Mouse (Mus musculus) erythroid progenitor cell, adult 5-6 weeks (primary cell): Measurements from ENCODE around the gene Rab5c. TPM values are rescaled to one million over a fixed set of nuclear protein-coding genes. Genes with fewer than 3 reads are reported as not detected.
A peak's percentile ranks its signal among the peaks of the same experiment; 100 is the strongest.

Source experiments
- ATAC-seq: replicated peaks from 2 replicates; pipeline ENCODE4 v1.8.0; 2016; ENCODE audit warnings: moderate number of reproducible peaks, mild to moderate bottlenecking, moderate TSS enrichment, inconsistent platforms; ENCODE audit not compliant: poor library complexity, low FRiP score, severe bottlenecking
- total RNA-seq, 2 experiments: library from RNA; stranded (forward) in 1 of 2; stranded (reverse) in 1 of 2; fragments of 150-400 nt in 1 of 2; fragments of 186-747, 209-891 nt in 1 of 2; gene quantifications; 2 replicates each; pipeline versions ENCODE4 v1.2.3 to v1.2.4; 2015 to 2017; ENCODE audit warnings: low replicate concordance in 2 of 2

The Rab5c gene
- total RNA-seq, 2 experiments from 2014 or later = 80.2 to 136 TPM

- ATAC-seq = no peak
Measured at GRCm38 (mm10) chr11:100754693-100755057, 16.7 kb upstream of the Rab5c start.

GRCm38 (mm10) chr11:100754021-100754692 lies 16.1 kb upstream of the Rab5c start:
- ATAC-seq = no peak

- no peak for ATAC-seq
Measured at GRCm38 (mm10) chr11:100752294-100752693, 14.3 kb upstream of the Rab5c start.

- no peak for ATAC-seq
Measured at GRCm38 (mm10) chr11:100750127-100750526, 12.1 kb upstream of the Rab5c start.

- no peak for ATAC-seq
Measured at GRCm38 (mm10) chr11:100749469-100749868, 11.5 kb upstream of the Rab5c start.

GRCm38 (mm10) chr11:100748620-100749019 lies 10.6 kb upstream of the Rab5c start:
- ATAC-seq = no peak

- ATAC-seq = no peak
Measured at GRCm38 (mm10) chr11:100747114-100747513, 9.1 kb upstream of the Rab5c start.

GRCm38 (mm10) chr11:100746546-100746945 lies 8.5 kb upstream of the Rab5c start:
- no peak for ATAC-seq

GRCm38 (mm10) chr11:100745085-100745484 lies 7.1 kb upstream of the Rab5c start:
- ATAC-seq = peak; percentile 41

GRCm38 (mm10) chr11:100741348-100741747 lies 3.3 kb upstream of the Rab5c start:
- ATAC-seq = no peak

GRCm38 (mm10) chr11:100738749-100739148 lies 734 bp upstream of the Rab5c start:
- ATAC-seq = no peak

- peak; percentile 64 for ATAC-seq
Measured at GRCm38 (mm10) chr11:100737105-100737733, 796 bp downstream of the Rab5c start.

GRCm38 (mm10) chr11:100736746-100737080 lies 1.3 kb downstream of the Rab5c start:
- no peak for ATAC-seq

GRCm38 (mm10) chr11:100735954-100736745 lies 1.9 kb downstream of the Rab5c start:
- peak; percentile 18; the same call in 1 of the 2 replicates for ATAC-seq

- ATAC-seq = no peak
Measured at GRCm38 (mm10) chr11:100735134-100735865, 2.7 kb downstream of the Rab5c start.

GRCm38 (mm10) chr11:100730477-100731205 lies 7.4 kb downstream of the Rab5c start:
- ATAC-seq = no peak

GRCm38 (mm10) chr11:100729976-100730375 lies 8.0 kb downstream of the Rab5c start:
- ATAC-seq = no peak

GRCm38 (mm10) chr11:100728601-100729000 lies 9.4 kb downstream of the Rab5c start:
- no peak for ATAC-seq

GRCm38 (mm10) chr11:100727201-100727600 lies 10.8 kb downstream of the Rab5c start:
- ATAC-seq = no peak
